Comparison of ENCODE assay signal across 8 mouse cellular contexts in genomic region chr3:94888595-94888994, GRCm38 (mm10). TPM values are rescaled to one million over a fixed set of nuclear protein-coding genes. Genes with fewer than 3 reads are reported as not detected.
DNase-seq lines count a peak whose midpoint lies in the region; ATAC-seq and TF ChIP-seq lines count a peak whose summit lies in the region.

No protein-coding gene starts in this region.

- no peak overlapping the region for H3K27ac ChIP-seq in limb, embryonic 14.5 days (replicated peaks; ENCODE audit: low read depth, low read length)
- no peak overlapping the region for H3K27ac ChIP-seq in limb, embryonic 10.5 days
- no peak overlapping the region for H3K27ac ChIP-seq in intestine, embryonic 15.5 days

- no peak for TF ChIP-seq POLR2A in limb, embryonic 14.5 days (IDR thresholded peaks at IDR 0.05; ENCODE audit: borderline replicate concordance, extremely low read depth, insufficient read depth, insufficient read length)

- H3K36me3 ChIP-seq in limb, embryonic 14.5 days (ENCODE audit: control insufficient read depth, insufficient read depth, low read length), result peaks cover 17% of the 10 kb centered on the region
- H3K36me3 ChIP-seq in limb, embryonic 10.5 days, result peaks cover 23% of the 10 kb centered on the region
- H3K36me3 ChIP-seq in intestine, embryonic 15.5 days, result peaks cover 6% of the 10 kb centered on the region

- in situ Hi-C loops in Patski (cut with MboI; ENCODE audit: low pct_unique_long_range_greater_than_20kb), result loop anchor here (10.0 kb wide), 1 partner anchor 106 kb away; no protein-coding TSS in a partner anchor

- no peaks in the 10 kb centered on the region for H3K27me3 ChIP-seq in limb, embryonic 14.5 days (ENCODE audit: control insufficient read depth, insufficient read depth, low read length)
- no peaks in the 10 kb centered on the region for H3K27me3 ChIP-seq in limb, embryonic 10.5 days (ENCODE audit: low read depth, poor library complexity, severe bottlenecking)
- H3K27me3 ChIP-seq in Patski, result peaks cover 9% of the 10 kb centered on the region
- no peaks in the 10 kb centered on the region for H3K27me3 ChIP-seq in intestine, embryonic 15.5 days (replicated peaks)

- POLR2A ChIA-PET in Patski (lab: Charles Lee), result interaction anchor here (1.3 kb wide), 1 partner anchor 14 kb away, joined by 5 read pairs; no protein-coding TSS in a partner anchor

- H3K9me3 ChIP-seq in limb, embryonic 14.5 days (ENCODE audit: control insufficient read depth, low read length), result no peaks in the 10 kb centered on the region
- no peaks in the 10 kb centered on the region for H3K9me3 ChIP-seq in limb, embryonic 10.5 days (replicated peaks)
- H3K9me3 ChIP-seq in intestine, embryonic 15.5 days, result no peaks in the 10 kb centered on the region

- H3K9ac ChIP-seq in limb, embryonic 14.5 days (ENCODE audit: low read depth, low read length, severe bottlenecking), result no peak overlapping the region
- H3K9ac ChIP-seq in intestine, embryonic 15.5 days, result no peak overlapping the region

- peaks cover 11% of the 10 kb centered on the region for H3K4me1 ChIP-seq in limb, embryonic 14.5 days (ENCODE audit: control insufficient read depth, insufficient read depth, low read length)
- H3K4me1 ChIP-seq in limb, embryonic 10.5 days, result peaks cover 17% of the 10 kb centered on the region
- peaks cover 17% of the 10 kb centered on the region for H3K4me1 ChIP-seq in intestine, embryonic 15.5 days (replicated peaks)

- H3K4me2 ChIP-seq in limb, embryonic 14.5 days (replicated peaks; ENCODE audit: low read depth, low read length, severe bottlenecking), result no peak overlapping the region
- H3K4me2 ChIP-seq in intestine, embryonic 15.5 days (replicated peaks), result no peak overlapping the region

- ATAC-seq in limb, embryonic 14.5 days (ENCODE audit: low FRiP score, low read depth), result no peak
- ATAC-seq in Patski, result peak; percentile 72
- peak; percentile 54 for ATAC-seq in erythroblast, adult 5-6 weeks (replicated peaks; ENCODE audit: low FRiP score, poor library complexity, severe bottlenecking)
- ATAC-seq in megakaryocyte-erythroid progenitor cell, adult 5-6 weeks (replicated peaks; ENCODE audit: low FRiP score, low TSS enrichment, poor library complexity, severe bottlenecking), result peak; percentile 68
- ATAC-seq in intestine, embryonic 15.5 days, result no peak
- ATAC-seq in granulocyte monocyte progenitor cell, adult 5-6 weeks (replicated peaks; ENCODE audit: poor library complexity, severe bottlenecking), result no peak

- peak; percentile 40 for DNase-seq in limb, embryonic 14.5 days (ENCODE audit: low spot score)
- no peak for DNase-seq in limb, embryonic 10.5 days (ENCODE audit: low spot score)
- peak; percentile 85 for DNase-seq in Patski (ENCODE audit: low read depth, low spot score)
- DNase-seq in right cerebral cortex, postnatal 36 days (ENCODE audit: low spot score in 2 of 2), result no peak

- no peak for TF ChIP-seq CTCF in Patski (IDR thresholded peaks at IDR 0.05)

- H3K4me3 ChIP-seq in limb, embryonic 14.5 days (replicated peaks; ENCODE audit: low read length), result no peak overlapping the region
- H3K4me3 ChIP-seq in limb, embryonic 10.5 days, result no peak overlapping the region
- no peak overlapping the region for H3K4me3 ChIP-seq in intestine, embryonic 15.5 days (replicated peaks)

- CTCF ChIA-PET in Patski (lab: Charles Lee), result interaction anchor here (1.0 to 7.1 kb wide), 7 partner anchors 14 to 105 kb away, joined by 3 to 105 read pairs (median 5); partner anchors contain the start of gene Rfx5

RNA-seq across cellular contexts. Expression of gene Psmb4, which starts 1.8 kb away (rescaled TPM):
- 348 and 378 TPM in 2 replicates for polyA plus RNA-seq in limb, embryonic 14.5 days (2012; rRNA removed)
- polyA plus RNA-seq in limb, embryonic 14.5 days (2014; fragmentation: Nextera tagmentation; extraction: Ambion mirVana), result 369 and 384 TPM in 2 replicates
- 364 and 392 TPM in 2 replicates for polyA plus RNA-seq in limb, embryonic 10.5 days (2016; fragmentation: Nextera tagmentation; extraction: Ambion mirVana)
- 585 TPM for polyA plus RNA-seq in Patski (2021)
- total RNA-seq in erythroblast, adult 5-6 weeks (2015; ENCODE audit: low replicate concordance), result 108 and 126 TPM in 2 replicates
- total RNA-seq in erythroblast, adult 5-6 weeks (2017; ENCODE audit: low replicate concordance), result 40.0 and 52.2 TPM in 2 replicates
- 427 and 467 TPM in 2 replicates for total RNA-seq in megakaryocyte-erythroid progenitor cell, adult 5-6 weeks (2014; fragmentation: Nextera tagmentation)
- total RNA-seq in megakaryocyte-erythroid progenitor cell, adult 5-6 weeks (2017), result 212 and 218 TPM in 2 replicates
- polyA plus RNA-seq in intestine, embryonic 15.5 days (2015; fragmentation: Nextera tagmentation; extraction: Ambion mirVana), result 293 and 336 TPM in 2 replicates
- 392 and 406 TPM in 2 replicates for total RNA-seq in granulocyte monocyte progenitor cell, adult 5-6 weeks (2014; fragmentation: Nextera tagmentation)
- 232 and 280 TPM in 2 replicates for total RNA-seq in granulocyte monocyte progenitor cell, adult 5-6 weeks (2017)

RNA-seq across cellular contexts. Expression of gene Selenbp1, which starts 44.3 kb away (rescaled TPM):
- 28.7 and 32.9 TPM in 2 replicates for polyA plus RNA-seq in limb, embryonic 14.5 days (2012; rRNA removed)
- 29.5 and 34.9 TPM in 2 replicates for polyA plus RNA-seq in limb, embryonic 14.5 days (2014; fragmentation: Nextera tagmentation; extraction: Ambion mirVana)
- 8.5 and 12.5 TPM in 2 replicates for polyA plus RNA-seq in limb, embryonic 10.5 days (2016; fragmentation: Nextera tagmentation; extraction: Ambion mirVana)
- polyA plus RNA-seq in Patski (2021), result 2.3 TPM
- 20.3 and 45.0 TPM in 2 replicates for total RNA-seq in erythroblast, adult 5-6 weeks (2015; ENCODE audit: low replicate concordance)
- total RNA-seq in erythroblast, adult 5-6 weeks (2017; ENCODE audit: low replicate concordance), result 35.3 and 41.0 TPM in 2 replicates
- 128 and 136 TPM in 2 replicates for total RNA-seq in megakaryocyte-erythroid progenitor cell, adult 5-6 weeks (2014; fragmentation: Nextera tagmentation)
- 100 and 113 TPM in 2 replicates for total RNA-seq in megakaryocyte-erythroid progenitor cell, adult 5-6 weeks (2017)
- 108 and 123 TPM in 2 replicates for polyA plus RNA-seq in intestine, embryonic 15.5 days (2015; fragmentation: Nextera tagmentation; extraction: Ambion mirVana)
- total RNA-seq in granulocyte monocyte progenitor cell, adult 5-6 weeks (2014; fragmentation: Nextera tagmentation), result 30.4 and 39.7 TPM in 2 replicates
- total RNA-seq in granulocyte monocyte progenitor cell, adult 5-6 weeks (2017), result 19.2 and 20.1 TPM in 2 replicates

RNA-seq across cellular contexts. Expression of gene Pogz, which starts 51.2 kb away (rescaled TPM):
- 45.8 and 60.1 TPM in 2 replicates for polyA plus RNA-seq in limb, embryonic 14.5 days (2012; rRNA removed)
- 19.6 and 20.7 TPM in 2 replicates for polyA plus RNA-seq in limb, embryonic 14.5 days (2014; fragmentation: Nextera tagmentation; extraction: Ambion mirVana)
- 17.7 and 21.4 TPM in 2 replicates for polyA plus RNA-seq in limb, embryonic 10.5 days (2016; fragmentation: Nextera tagmentation; extraction: Ambion mirVana)
- 32.8 TPM for polyA plus RNA-seq in Patski (2021)
- 13.6 and 25.0 TPM in 2 replicates for total RNA-seq in erythroblast, adult 5-6 weeks (2015; ENCODE audit: low replicate concordance)
- total RNA-seq in erythroblast, adult 5-6 weeks (2017; ENCODE audit: low replicate concordance), result 9.7 and 10.0 TPM in 2 replicates
- total RNA-seq in megakaryocyte-erythroid progenitor cell, adult 5-6 weeks (2014; fragmentation: Nextera tagmentation), result 49.6 and 59.1 TPM in 2 replicates
- total RNA-seq in megakaryocyte-erythroid progenitor cell, adult 5-6 weeks (2017), result 12.5 and 18.7 TPM in 2 replicates
- 11.6 and 12.2 TPM in 2 replicates for polyA plus RNA-seq in intestine, embryonic 15.5 days (2015; fragmentation: Nextera tagmentation; extraction: Ambion mirVana)
- total RNA-seq in granulocyte monocyte progenitor cell, adult 5-6 weeks (2014; fragmentation: Nextera tagmentation), result 31.7 and 38.0 TPM in 2 replicates
- 13.0 and 20.9 TPM in 2 replicates for total RNA-seq in granulocyte monocyte progenitor cell, adult 5-6 weeks (2017)

Comparison
In these comparisons a context has a peak if more than half of its experiments do, and no peak if none do; other contexts are left out.
1. DNase-seq: peak in limb, embryonic 14.5 days (single experiment) and Patski (single experiment); none in limb, embryonic 10.5 days (single experiment) and right cerebral cortex, postnatal 36 days (0 of 2).
2. ATAC-seq: peak in Patski (single experiment), erythroblast, adult 5-6 weeks (single experiment) and megakaryocyte-erythroid progenitor cell, adult 5-6 weeks (single experiment); none in limb, embryonic 14.5 days (single experiment), intestine, embryonic 15.5 days (single experiment) and granulocyte monocyte progenitor cell, adult 5-6 weeks (single experiment).